Mouse (Mus musculus) adrenal gland, postnatal 10 days (tissue): Measurements from ENCODE around the gene Ckb. TPM values are rescaled to one million over a fixed set of nuclear protein-coding genes. Genes with fewer than 3 reads are reported as not detected.
"Not testable (repeated sequence)": the region's sequence is repeated elsewhere in the genome, so short reads cannot be mapped to it uniquely, and the experiment has no call there.

Experiments used
- DNase-seq: peaks from one replicate; pipeline ENCODE4 v3.0.0; 2021; ENCODE audit warnings: mixed read lengths
- long read RNA-seq, 2 experiments: library from polyadenylated mRNA; stranded (forward); transcript quantifications; one replicate each; pipeline ENCODE4 v2.0.0; 2021
- total RNA-seq, 2 experiments: library from RNA; stranded (reverse); gene quantifications; 2 replicates each; pipeline ENCODE4 v1.2.3; 2021

Gene Ckb
- total RNA-seq = 10 to 100 TPM; 46.2 to 53.1 TPM
- long read RNA-seq, experiment 1, transcript Ckb-201 (8 exons, 1,472 nt) = major isoform, 125 of 142 reads
- long read RNA-seq, experiment 1, partial matches to known transcripts = 10 of 142 reads
- long read RNA-seq, experiment 1, other reads (novel, unspliced or antisense) = 7 of 142 reads
- long read RNA-seq, experiment 2, transcript Ckb-201 (8 exons, 1,472 nt) = major isoform, 62 of 75 reads
- long read RNA-seq, experiment 2, partial matches to known transcripts = 11 of 75 reads
- long read RNA-seq, experiment 2, other reads (novel, unspliced or antisense) = 2 of 75 reads

GRCm38 (mm10) chr12:111672176-111672575 lies at the start of gene Ckb:
Gene Ckb (minus strand): TSS chr12:111672338.
- DNase-seq = peak; percentile 86

GRCm38 (mm10) chr12:111720222-111720621 lies 48.1 kb upstream of the Ckb start:
- DNase-seq = no peak

DNA sequence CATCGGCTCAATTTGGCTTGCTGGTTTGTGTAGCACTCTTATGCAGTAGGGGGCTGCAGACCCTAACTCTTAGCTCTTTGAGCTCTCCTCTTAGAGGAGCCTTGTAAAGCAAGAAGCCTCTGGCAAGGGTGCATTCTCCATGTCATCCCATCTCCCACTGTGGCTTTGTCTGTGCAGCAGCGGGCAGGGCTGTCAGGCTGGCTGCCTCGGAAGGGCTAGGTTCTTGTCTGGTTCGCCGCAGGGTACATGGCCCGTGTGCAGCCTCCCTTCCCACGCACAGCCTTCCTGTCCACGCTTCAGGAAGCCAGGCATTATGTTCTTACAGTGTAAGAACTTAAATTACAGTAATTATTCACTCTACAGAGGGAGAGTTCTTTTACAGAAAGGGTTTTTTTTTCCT lies 46.5 kb upstream of the Ckb start:
- no peak for DNase-seq

- DNase-seq = no peak
Measured at GRCm38 (mm10) chr12:111716505-111716904, 44.4 kb upstream of the Ckb start.

DNA sequence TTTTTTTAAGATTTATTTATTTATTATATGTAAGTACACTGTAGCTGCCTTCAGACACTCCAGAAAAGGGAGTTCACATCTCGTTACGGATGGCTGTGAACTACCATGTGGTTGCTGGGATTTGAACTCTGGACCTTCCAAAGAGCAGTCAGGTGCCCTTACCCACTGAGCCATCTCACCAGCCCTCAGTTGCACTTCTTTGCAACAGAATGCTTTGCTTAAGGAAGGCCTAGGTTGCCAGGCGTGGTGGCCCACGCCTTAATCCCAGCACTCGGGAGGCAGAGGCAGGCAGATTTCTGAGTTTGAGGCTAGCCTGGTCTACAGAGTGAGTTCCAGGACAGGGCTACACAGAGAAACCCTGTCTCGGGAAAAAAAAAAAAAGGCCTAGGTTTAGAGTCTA lies 41.7 kb upstream of the Ckb start:
- not testable (repeated sequence) for DNase-seq

DNA sequence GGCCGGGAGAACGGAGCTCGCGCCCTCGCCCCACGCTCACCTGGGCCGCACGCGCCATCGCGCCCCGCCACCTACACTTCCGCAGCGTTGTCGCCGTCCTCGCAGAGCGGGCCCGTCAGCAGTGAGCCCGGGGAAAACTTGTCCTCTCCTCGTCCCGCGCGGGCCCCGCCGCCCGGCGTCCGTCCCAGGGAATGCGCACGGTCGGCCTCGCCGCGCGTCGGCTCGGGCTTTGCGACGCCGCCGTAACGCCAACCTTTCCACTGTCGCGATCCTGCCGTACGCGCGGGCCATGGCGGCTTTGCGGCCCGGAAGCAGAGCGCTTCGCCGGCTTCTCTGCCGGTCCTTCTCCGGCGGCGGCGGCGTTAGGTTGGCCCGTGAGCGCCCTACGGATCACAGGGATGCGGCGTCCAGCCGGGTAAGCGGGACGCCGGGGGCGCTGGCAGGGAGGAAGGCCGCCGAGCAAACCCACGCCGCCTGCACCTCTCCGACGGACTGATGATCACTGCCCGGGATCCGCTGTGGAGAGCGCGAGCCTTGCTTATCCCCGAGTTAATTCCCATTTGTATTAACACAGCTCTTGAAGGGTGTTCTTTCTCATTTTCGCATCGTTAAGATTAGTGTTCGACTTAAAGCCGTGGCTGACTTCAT lies 41.0 kb upstream of the Ckb start, which contains the start of the genes Bag5 and Apopt1:
TSS of gene Bag5 (minus strand) at position 254 of the 648 bp plus-strand sequence.
TSS of gene Apopt1 (plus strand) at position 258 of the 648 bp plus-strand sequence.
- DNase-seq = peak; percentile 95

- DNase-seq = peak; percentile 47
Measured at GRCm38 (mm10) chr12:111712476-111712875, 40.3 kb upstream of the Ckb start.

DNA sequence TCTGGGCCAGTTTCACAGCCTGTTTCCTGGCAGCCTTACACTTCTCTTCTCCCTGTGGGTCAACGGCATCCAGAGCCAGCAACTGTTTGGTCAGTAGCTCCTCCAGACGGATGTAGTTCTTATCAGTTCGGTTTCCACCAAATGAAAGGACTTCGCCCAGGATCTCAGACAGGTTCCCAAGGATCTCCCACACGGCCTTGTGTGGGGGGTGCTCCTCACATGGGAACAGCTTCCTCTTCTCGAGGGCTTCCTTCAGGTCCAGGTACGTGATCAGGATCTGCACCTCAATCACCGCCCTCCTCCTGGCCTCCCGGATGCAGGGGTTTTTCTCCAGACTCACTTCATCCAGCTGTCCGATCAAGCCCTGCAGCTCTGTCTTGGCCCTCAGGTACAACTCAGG lies 38.0 kb upstream of the Ckb start:
- no peak for DNase-seq

DNA sequence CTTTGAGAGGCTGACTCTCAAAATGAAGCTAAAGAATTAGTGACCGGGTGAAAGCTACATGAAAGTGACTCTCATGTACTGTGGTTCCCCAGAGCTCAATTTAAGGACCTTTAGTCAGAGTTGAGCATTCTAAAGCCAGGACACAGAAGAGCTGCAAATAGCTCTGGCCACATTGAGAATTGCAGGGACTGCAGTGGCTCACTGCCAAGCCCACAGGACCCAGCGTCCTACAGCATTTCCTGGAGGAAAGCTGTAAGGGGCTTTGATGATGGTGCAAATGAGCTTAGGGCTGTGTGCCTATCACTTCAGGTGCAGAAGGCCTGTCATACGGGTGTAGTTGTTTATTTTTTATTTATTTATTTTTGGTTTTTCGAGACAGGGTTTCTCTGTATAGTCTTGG lies 36.0 kb upstream of the Ckb start:
- DNase-seq = no peak

DNA sequence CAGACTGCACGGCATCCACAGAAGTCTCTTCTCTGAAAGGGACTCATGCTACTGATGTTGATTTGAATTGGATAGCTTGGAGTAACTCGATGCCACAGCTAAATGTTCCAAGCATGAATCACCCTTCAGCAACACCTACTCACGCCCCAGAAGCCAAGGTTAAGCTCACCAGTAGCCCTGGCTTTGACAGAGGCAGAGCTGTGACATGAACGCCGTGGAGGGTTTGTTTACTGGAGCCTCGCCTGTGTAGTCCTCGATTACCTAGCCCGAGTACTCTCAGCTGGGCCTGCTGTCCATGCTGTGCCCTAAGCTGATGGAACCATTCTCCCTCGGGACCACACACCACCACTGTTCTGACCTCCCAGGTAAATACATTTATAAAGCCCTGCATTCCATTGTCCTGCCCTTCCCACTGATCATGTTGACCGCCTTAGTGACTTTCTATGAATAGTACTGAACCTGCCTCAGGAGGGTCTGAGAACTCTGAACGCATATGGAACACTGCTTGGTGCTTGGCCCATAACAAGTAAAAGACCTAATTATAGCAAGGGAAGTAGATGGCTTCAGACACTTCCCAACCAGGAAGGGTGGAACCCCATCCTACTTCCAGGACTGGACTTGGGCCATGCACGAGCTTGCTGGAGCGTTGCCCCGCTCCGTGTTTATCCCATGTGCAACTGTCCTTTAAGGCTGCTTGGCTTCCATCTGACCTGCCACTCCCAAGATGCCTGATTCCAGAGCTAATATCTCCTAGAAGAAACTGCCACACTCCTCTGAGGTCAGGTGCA lies 33.2 kb upstream of the Ckb start:
- DNase-seq = peak; percentile 68

DNA sequence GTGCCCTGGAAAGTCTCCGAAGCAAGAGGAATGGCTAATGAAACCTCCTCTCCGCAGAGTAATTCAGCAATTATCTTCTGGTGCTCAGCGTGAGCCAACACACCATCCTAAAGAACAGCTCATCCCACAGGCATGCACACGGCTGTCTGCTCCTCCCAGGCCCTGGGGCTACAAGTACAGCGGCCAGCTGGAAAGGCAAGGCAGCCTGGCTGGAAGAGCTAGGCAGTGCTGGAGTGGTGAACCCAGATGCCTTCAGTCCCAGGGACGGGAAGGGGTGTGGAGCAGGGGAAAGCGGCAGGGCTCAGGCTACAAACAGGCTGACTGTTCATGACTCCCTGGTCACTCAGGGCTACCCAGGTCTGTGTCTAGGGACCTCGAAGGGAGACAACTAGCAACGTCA lies 32.5 kb upstream of the Ckb start:
- DNase-seq = peak; percentile 62

DNA sequence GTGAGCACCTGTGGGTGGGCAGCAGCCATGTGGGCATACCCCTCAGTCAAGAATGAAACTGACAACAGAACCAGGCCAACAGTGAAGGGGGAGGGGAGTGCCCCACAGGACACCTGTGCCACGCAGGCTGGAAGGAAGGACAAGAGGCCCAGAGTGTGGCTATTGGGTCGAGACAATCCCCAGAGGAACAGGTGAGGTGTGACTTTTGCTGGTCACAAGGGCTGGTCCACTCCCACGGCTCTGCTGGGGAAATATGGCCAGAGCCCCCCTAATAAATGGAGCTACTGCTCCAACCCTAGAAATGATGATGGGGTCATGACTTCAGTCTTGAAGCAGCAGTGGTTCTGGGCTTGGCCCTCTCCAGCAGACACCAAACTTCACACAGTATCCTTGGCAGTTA lies 31.2 kb upstream of the Ckb start:
- DNase-seq = no peak

DNA sequence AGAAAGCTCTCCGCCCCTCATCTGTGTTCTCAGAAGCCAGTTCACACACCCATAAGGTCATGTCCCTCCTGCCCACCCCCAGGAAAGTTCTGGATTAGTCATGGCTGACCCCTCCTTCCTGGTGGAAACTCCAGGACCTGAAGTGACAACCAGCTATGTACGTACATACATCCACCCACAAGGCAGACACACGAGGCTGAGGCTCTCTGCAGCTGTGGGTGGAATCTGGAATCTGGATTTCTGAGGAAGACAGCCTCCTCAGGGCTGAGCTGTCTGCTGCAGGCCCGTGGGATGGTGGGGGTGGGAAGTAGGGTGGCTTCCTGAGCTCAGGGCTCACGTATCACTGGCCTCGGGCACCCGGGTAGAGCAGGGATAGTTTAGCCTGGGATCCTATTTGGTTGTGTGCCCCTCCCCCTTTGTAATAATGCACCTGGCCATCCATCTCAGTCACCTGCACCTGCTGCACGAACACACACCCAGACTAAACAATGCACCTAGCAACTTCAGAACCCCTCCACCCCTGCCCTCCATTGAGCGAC lies 28.9 kb upstream of the Ckb start:
- DNase-seq = no peak

GRCm38 (mm10) chr12:111699542-111699941 lies 27.4 kb upstream of the Ckb start:
- DNase-seq = no peak

DNA sequence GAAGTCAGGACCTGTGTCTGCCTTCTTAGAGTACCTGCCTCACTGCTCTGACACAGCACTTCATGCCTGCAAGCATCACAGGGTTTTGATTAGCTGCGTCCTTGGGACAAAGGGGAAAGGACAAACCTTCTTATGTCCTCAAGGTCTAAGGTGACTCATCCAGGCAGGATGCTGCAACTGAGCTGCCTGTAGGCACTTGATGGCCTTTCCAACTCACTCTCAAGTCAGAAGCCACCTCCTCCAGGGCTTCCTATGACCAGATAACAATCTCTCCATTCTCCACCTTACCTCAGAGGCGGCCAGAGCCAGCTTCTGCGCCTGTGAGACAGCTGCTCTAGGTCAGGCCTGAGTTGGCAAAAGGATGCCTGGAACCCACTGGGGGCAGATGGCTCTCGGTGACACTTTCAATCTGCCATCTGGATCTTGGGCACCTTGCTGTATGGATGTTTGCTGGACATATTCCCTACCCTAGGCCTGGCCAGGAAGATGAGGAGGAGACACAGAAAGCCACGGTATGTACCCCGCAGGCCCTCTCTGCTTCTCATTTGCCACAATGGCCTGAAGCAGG lies 26.3 kb upstream of the Ckb start:
- DNase-seq = no peak

DNA sequence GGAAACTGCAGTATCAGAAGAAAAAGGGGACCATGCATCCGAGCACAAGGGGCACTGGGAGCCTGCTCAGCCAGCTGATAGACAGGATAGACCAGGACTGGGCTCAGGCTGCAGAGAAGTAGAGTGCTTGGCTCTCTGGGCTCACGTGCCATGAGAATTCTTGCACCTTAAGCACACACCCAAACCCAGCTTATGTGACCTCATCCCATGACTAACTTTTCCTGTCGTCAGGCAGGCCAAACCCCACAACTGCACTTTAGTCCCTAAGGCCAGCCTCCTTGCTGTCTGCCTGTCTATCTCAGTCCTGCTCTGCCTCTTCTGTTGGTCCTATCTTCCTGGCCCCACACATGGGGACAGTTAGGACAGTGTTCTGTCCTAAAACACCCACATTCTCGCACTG lies 25.6 kb upstream of the Ckb start:
- DNase-seq = no peak

GRCm38 (mm10) chr12:111696239-111696638 lies 24.1 kb upstream of the Ckb start:
- peak; percentile 79 for DNase-seq

- DNase-seq = peak; percentile 44
Measured at GRCm38 (mm10) chr12:111694880-111695804, 23.0 kb upstream of the Ckb start.

DNA sequence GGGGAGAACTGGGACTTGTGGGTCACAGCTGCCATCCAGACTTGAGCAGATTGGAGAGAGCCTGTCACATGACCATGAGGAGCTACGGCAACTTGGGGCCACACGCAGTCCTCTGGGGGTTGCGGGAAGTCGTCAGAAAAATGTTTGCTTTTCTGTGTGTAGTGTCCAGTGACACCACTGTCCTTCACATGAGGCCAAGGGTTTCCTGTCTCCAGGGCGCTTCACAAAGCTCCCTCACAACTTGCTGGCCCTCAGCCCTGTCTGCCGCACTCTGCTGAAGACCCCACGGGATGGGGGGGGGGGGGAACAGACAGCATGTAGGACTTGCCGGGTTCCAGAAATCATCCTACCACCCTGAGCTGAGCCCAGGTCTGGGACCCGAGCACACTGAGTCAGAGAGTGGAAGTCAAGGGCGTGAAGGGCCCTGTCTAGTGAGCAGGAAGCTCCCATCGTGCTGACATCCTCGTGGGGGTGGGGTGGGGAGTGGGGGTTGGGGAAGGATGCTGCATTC lies 22.2 kb upstream of the Ckb start:
- DNase-seq = peak; percentile 41

DNA sequence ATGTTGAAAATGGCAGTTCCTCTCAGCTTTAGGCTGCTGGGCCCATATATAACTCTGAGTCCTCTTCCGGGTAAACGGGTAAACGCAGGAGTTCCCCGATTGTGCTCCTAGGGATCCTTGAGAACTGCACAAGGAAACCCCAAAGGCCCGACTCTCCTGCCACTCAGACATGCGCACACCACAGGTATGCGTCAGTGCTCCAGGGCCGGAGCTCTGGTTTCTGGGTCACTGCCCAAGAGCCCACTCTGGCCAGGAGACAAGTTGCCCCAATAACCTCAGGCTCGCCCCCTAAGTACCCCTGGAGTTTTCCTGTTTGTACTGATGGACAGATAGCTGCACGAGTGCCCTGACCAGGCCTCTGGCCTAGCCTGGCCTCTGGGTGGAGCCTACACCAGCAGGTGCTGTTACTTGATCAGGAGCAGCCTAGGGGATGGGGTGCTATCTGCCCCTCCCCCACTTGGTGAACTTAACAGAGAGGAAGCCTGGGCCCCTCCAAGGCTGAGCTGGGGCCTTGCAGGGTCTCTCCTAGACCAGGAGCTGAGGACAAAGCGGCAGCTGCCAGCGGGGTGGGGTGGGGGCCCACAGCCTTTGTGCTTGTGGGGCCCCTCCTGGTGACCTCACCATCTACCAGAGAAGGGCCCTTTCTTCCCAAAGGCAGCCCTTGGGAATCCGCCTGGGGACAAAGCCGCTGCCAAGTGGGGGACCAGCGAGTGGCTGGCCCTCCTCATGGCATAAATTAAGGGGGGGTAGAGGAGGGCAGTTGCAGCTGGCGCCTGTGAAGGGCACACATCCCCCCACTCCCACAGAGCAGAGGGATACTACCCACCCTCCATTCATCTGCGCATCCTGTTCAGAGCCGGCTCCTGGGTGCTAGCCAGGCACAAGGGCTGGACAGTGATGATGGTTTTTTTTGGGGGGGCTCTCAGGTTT lies 21.5 kb upstream of the Ckb start:
- peak; percentile 35 for DNase-seq
